26 mouse cellular contexts compared by ENCODE assay signal in the genomic region with DNA sequence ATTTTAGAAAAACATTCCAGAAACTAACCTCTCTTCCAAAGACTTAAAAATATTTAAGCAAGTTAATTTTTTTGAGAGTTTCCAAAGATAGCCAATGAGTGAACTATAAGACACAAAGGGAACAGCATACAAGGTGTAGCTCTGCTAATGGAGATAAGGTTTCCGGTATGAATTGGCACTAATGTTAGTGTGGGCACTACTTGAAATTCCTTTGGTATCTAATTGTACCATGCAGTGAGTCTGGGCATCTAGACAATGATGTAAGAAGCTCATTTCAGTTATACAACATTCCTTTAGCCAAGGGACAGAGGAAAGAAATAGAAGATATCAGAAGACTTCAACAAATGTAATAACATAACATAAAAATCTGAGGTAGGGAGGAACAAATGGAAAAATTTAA.
"Had no signal": no experiment of that assay in that cellular context is flagged by ENCODE, and none has a peak within 500 bp of the region (broad histone marks: within the 10 kb centered on the region; RNA-seq: fewer than 3 reads in every experiment).

No protein-coding gene starts in this region.

- H3K27me3 ChIP-seq: heart, embryonic 12.5 days; hindbrain, embryonic 13.5 days; hindbrain, embryonic 15.5 days; kidney, embryonic 15.5 days; limb, embryonic 12.5 days; liver, embryonic 13.5 days; liver, embryonic 15.5 days had no signal

- H3K4me2 ChIP-seq: heart, embryonic 12.5 days; hindbrain, embryonic 13.5 days; hindbrain, embryonic 15.5 days; kidney, embryonic 15.5 days; limb, embryonic 12.5 days; liver, embryonic 11.5 days; liver, embryonic 13.5 days; liver, embryonic 15.5 days had no signal

- H3K27ac ChIP-seq: heart, embryonic 10.5 days; hindbrain, embryonic 13.5 days; hindbrain, embryonic 15.5 days; hindbrain, postnatal 0 days; kidney, embryonic 15.5 days; layer of hippocampus, adult 2 months; left cerebral cortex, adult 2 months; limb, embryonic 10.5 days; limb, embryonic 12.5 days; liver, embryonic 13.5 days; liver, embryonic 15.5 days had no signal

- H3K9ac ChIP-seq: heart, embryonic 12.5 days; hindbrain, embryonic 13.5 days; hindbrain, embryonic 15.5 days; kidney, embryonic 15.5 days; limb, embryonic 12.5 days; liver, embryonic 13.5 days; liver, embryonic 15.5 days had no signal

- H3K4me1 ChIP-seq: heart, embryonic 10.5 days; heart, embryonic 12.5 days; hindbrain, embryonic 13.5 days; hindbrain, embryonic 15.5 days; kidney, embryonic 15.5 days; limb, embryonic 10.5 days; limb, embryonic 12.5 days; liver, embryonic 13.5 days; liver, embryonic 15.5 days had no signal

- H3K36me3 ChIP-seq: heart, embryonic 10.5 days; heart, embryonic 12.5 days; hindbrain, embryonic 13.5 days; hindbrain, embryonic 15.5 days; kidney, embryonic 15.5 days; limb, embryonic 10.5 days; limb, embryonic 12.5 days; liver, embryonic 13.5 days; liver, embryonic 15.5 days had no signal

- H3K9me3 ChIP-seq: heart, embryonic 10.5 days; heart, embryonic 12.5 days; hindbrain, embryonic 13.5 days; hindbrain, embryonic 15.5 days; kidney, embryonic 15.5 days; limb, embryonic 10.5 days; limb, embryonic 12.5 days; liver, embryonic 13.5 days; liver, embryonic 15.5 days had no signal

- DNase-seq: gastrocnemius, postnatal 14 days; gastrocnemius, postnatal 36 days; heart, adult 18-20 months; heart, postnatal 14 days; heart, postnatal 36 days; kidney, adult 11 months; kidney, adult 2 months; kidney, adult 9 months; kidney, postnatal 10 days; kidney, postnatal 25 days; kidney, postnatal 4 days; liver; liver, embryonic 13.5 days had no signal

- H3K4me3 ChIP-seq: heart, embryonic 10.5 days; heart, embryonic 12.5 days; hindbrain, embryonic 13.5 days; hindbrain, embryonic 15.5 days; kidney, embryonic 15.5 days; layer of hippocampus, adult 2 months; left cerebral cortex, adult 2 months; limb, embryonic 10.5 days; limb, embryonic 12.5 days; liver, embryonic 13.5 days; liver, embryonic 15.5 days had no signal

- ATAC-seq: hindbrain, postnatal 0 days; intestine, embryonic 16.5 days had no signal
